Mouse (Mus musculus) cerebellum, adult 2 months (tissue): ENCODE data around the gene Cyp2w1.

Experiments used
- CTCF ChIP-seq: fragments of 200-500 bp; IDR thresholded peaks from 2 replicates; pipeline ENCODE4 v1.5.1; 2011; ENCODE audit warnings: low read depth, mild to moderate bottlenecking, control low read depth, low read length, moderate library complexity, borderline replicate concordance; ENCODE audit not compliant: insufficient read depth
- POLR2A ChIP-seq: fragments of 200-500 bp; IDR thresholded peaks from 2 replicates; pipeline ENCODE4 v1.6.1; 2011; ENCODE audit warnings: low read length, control low read depth, borderline replicate concordance; ENCODE audit not compliant: insufficient read depth

DNA sequence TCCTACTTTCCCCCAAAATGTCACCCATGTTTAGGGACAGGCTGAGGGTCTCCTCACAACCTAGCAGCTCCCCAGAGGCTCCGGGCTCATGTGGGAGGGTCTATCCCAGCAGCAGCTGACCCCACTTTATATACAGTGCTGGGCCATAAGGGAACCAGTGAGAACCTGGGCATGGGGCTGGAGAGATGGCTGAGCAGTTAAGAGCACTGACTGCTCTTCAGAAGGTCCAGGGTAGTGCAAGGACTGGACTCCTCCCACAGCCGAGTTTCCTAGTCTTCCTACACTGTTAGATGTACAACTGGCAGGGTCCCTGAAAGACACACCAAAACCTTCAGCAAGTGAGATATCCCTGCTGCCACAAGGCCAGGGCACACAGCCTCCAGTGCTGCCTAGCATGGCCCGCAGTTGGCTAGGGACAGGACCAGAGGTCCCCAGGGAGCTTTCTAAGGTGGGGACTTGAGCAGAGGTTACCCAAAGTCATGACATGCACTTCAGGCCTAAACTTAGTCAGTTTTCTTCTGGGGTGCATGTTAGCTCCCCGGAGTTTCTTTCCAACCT lies 45.0 kb downstream of the Cyp2w1 start:
- TF ChIP-seq CTCF (no peak), POLR2A (no peak)
